9 mouse cellular contexts compared by ENCODE assay signal in the genomic region with DNA sequence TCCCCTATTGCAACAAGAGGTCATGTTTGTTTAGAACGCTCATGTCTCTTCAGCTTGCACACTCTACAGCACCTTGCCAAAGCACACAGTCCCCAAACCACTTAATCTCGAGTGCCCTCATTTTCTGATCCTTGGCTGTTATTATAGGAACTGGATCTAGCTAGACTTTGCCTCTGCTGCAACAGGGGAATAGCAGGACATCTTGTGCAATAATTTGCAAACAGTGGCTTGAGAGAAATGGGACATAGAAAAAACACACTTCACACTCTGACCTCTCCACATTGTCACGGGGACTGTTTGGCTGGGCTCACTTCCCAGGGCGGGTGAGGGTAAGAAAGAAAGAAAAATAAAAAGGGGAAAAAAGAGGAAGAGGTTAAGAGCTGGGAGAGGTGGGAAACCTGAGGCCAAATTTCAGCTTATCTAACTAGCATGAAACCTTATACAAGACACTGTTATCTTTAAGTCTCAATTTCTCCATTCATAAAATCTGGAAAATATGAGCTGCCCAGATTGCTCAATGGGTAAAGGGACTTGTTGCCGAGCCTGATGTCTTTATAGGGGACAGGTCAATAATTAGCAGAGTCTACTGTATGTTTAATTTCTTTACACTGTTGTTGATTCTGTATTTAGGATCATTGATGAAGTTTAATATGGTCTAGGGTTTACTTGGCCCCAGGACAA.
DNase-seq lines count a peak whose midpoint lies in the region; ATAC-seq and TF ChIP-seq lines count a peak whose summit lies in the region.
"Had no signal": no experiment of that assay in that cellular context is flagged by ENCODE, and none has a peak within 500 bp of the region (broad histone marks: within the 10 kb centered on the region; RNA-seq: fewer than 3 reads in every experiment).

No protein-coding gene starts in this region.

- H3K9me3 ChIP-seq in heart, embryonic 10.5 days: no peaks in the 10 kb centered on the region
- no peaks in the 10 kb centered on the region for H3K9me3 ChIP-seq in liver, embryonic 16.5 days (replicated peaks; ENCODE audit: control insufficient read depth, low read length)
- no peaks in the 10 kb centered on the region for H3K9me3 ChIP-seq in stomach, postnatal 0 days (ENCODE audit: control insufficient read depth, low read length)

- no peaks in the 10 kb centered on the region for H3K27me3 ChIP-seq in heart, embryonic 10.5 days (ENCODE audit: insufficient read depth, poor library complexity, severe bottlenecking)
- H3K27me3 ChIP-seq in liver, embryonic 16.5 days (ENCODE audit: control insufficient read depth, insufficient read depth, low read depth, low read length): no peaks in the 10 kb centered on the region
- no peaks in the 10 kb centered on the region for H3K27me3 ChIP-seq in stomach, postnatal 0 days (ENCODE audit: control insufficient read depth, insufficient read depth, low read length)

- WGBS in heart, embryonic 10.5 days: 60% methylated on average over 5 of the region's 5 CpGs
- WGBS in liver, embryonic 16.5 days (ENCODE audit: insufficient replicate concordance): 26% methylated on average over 5 of the region's 5 CpGs
- 40% methylated on average over 5 of the region's 5 CpGs for WGBS in stomach, postnatal 0 days

- H3K4me1 ChIP-seq in heart, embryonic 10.5 days: no peaks in the 10 kb centered on the region
- peaks cover 4% of the 10 kb centered on the region for H3K4me1 ChIP-seq in liver, embryonic 16.5 days (ENCODE audit: control insufficient read depth, low read depth, low read length)
- H3K4me1 ChIP-seq in stomach, postnatal 0 days (replicated peaks; ENCODE audit: control insufficient read depth, insufficient read depth): no peaks in the 10 kb centered on the region

- no peak for TF ChIP-seq EP300 in stomach, postnatal 0 days (optimal IDR thresholded peaks at IDR 0.05)

- no peak overlapping the region for H3K4me2 ChIP-seq in liver, embryonic 16.5 days (ENCODE audit: low read depth, low read length)
- H3K4me2 ChIP-seq in stomach, postnatal 0 days (replicated peaks; ENCODE audit: low read depth): no peak overlapping the region

- no peak overlapping the region for H3K27ac ChIP-seq in heart, embryonic 10.5 days
- peak overlapping the region; percentile 87 for H3K27ac ChIP-seq in liver, embryonic 16.5 days (ENCODE audit: low read length)
- H3K27ac ChIP-seq in stomach, postnatal 0 days (replicated peaks): no peak overlapping the region
- H3K27ac ChIP-seq: left cerebral cortex, adult 2 months had no signal

- no peak overlapping the region for H3K9ac ChIP-seq in liver, embryonic 16.5 days (ENCODE audit: low read depth, low read length)
- H3K9ac ChIP-seq in stomach, postnatal 0 days (ENCODE audit: low read length): no peak overlapping the region

- no peaks in the 10 kb centered on the region for H3K36me3 ChIP-seq in heart, embryonic 10.5 days
- H3K36me3 ChIP-seq in liver, embryonic 16.5 days (ENCODE audit: control insufficient read depth, insufficient read depth): no peaks in the 10 kb centered on the region
- H3K36me3 ChIP-seq in stomach, postnatal 0 days (ENCODE audit: control insufficient read depth, insufficient read depth, low read length): no peaks in the 10 kb centered on the region

- DNase-seq in heart, adult 9 months (ENCODE audit: low spot score in 2 of 2): peak; percentile 73 to 78
- DNase-seq in heart, embryonic 10.5 days (ENCODE audit: low spot score): no peak
- DNase-seq in heart, postnatal 25 days (ENCODE audit: low spot score): peak; percentile 45
- DNase-seq in stomach, postnatal 0 days (ENCODE audit: low spot score): no peak
- no peak for DNase-seq in cerebellum, postnatal 25 days
- DNase-seq in layer of hippocampus, postnatal 10 days (ENCODE audit: low spot score in 2 of 2): no peak

- no peak overlapping the region for H3K4me3 ChIP-seq in heart, embryonic 10.5 days
- no peak overlapping the region for H3K4me3 ChIP-seq in liver, embryonic 16.5 days (ENCODE audit: low read depth, low read length)
- no peak overlapping the region for H3K4me3 ChIP-seq in stomach, postnatal 0 days (ENCODE audit: low read depth, low read length)
- H3K4me3 ChIP-seq: erythroblast, embryonic 14.5 days; left cerebral cortex, adult 2 months had no signal

- ATAC-seq in liver, embryonic 16.5 days (ENCODE audit: low read depth): peak; percentile 94
- peak; percentile 87 for ATAC-seq in stomach, postnatal 0 days (ENCODE audit: low FRiP score, low TSS enrichment)

- TF ChIP-seq CTCF in stomach, postnatal 0 days (IDR thresholded peaks at IDR 0.05; ENCODE audit: low read depth): no peak

- intact Hi-C loops in heart, postnatal 25 days (cut with DNase I): no loop called here

Comparison
In these comparisons a context has a peak if more than half of its experiments do, and no peak if none do; other contexts are left out.
1. DNase-seq: peak in heart, adult 9 months (2 of 2) and heart, postnatal 25 days (single experiment); none in heart, embryonic 10.5 days (single experiment), stomach, postnatal 0 days (single experiment), cerebellum, postnatal 25 days (0 of 2) and layer of hippocampus, postnatal 10 days (0 of 2).